Mouse (Mus musculus): Measurements from ENCODE around the gene Cacnb4. TPM values are rescaled to one million over a fixed set of nuclear protein-coding genes. Genes with fewer than 3 reads are reported as not detected.

Cacnb4 gene
- total RNA-seq, 2 experiments from 2014 or later = 0.15 to 0.20 TPM

- intact Hi-C loops (cut with DNase I) = no loop called here
- peak; percentile 57 to 68 for DNase-seq
These were observed 140.1 kb downstream of the Cacnb4 start for GRCm38 (mm10) chr2:52536511-52536910.

GRCm38 (mm10) chr2:52533696-52534095, 142.9 kb downstream of the Cacnb4 start:
- no peak for DNase-seq
- intact Hi-C loops (cut with DNase I) = no loop called here

- intact Hi-C loops (cut with DNase I) = no loop called here
These were observed 146.1 kb downstream of the Cacnb4 start for GRCm38 (mm10) chr2:52530521-52530920.

GRCm38 (mm10) chr2:52529245-52529644, 147.4 kb downstream of the Cacnb4 start:
- intact Hi-C loops (cut with DNase I) = no loop called here
- no peak for DNase-seq

More at GRCm38 (mm10) chr2:52530521-52530920, 146.1 kb downstream of the Cacnb4 start:
- no peak for DNase-seq

GRCm38 (mm10) chr2:52525876-52526592, 150.6 kb downstream of the Cacnb4 start:
- DNase-seq = no peak
- intact Hi-C loops (cut with DNase I) = no loop called here

- no peak for DNase-seq
- intact Hi-C loops (cut with DNase I) = no loop called here
These were observed 153.4 kb downstream of the Cacnb4 start for GRCm38 (mm10) chr2:52523056-52523715.

GRCm38 (mm10) chr2:52521012-52521411, 155.6 kb downstream of the Cacnb4 start:
- intact Hi-C loops (cut with DNase I) = no loop called here

GRCm38 (mm10) chr2:52518740-52519139, 157.9 kb downstream of the Cacnb4 start:
- no peak for DNase-seq
- intact Hi-C loops (cut with DNase I) = no loop called here

More at GRCm38 (mm10) chr2:52521012-52521411, 155.6 kb downstream of the Cacnb4 start:
- DNase-seq = no peak

- DNase-seq = no peak
- intact Hi-C loops (cut with DNase I) = no loop called here
These were observed 160.1 kb downstream of the Cacnb4 start for GRCm38 (mm10) chr2:52516534-52516933.

GRCm38 (mm10) chr2:52512865-52513388, 163.7 kb downstream of the Cacnb4 start:
- intact Hi-C loops (cut with DNase I) = no loop called here
- no peak for DNase-seq

GRCm38 (mm10) chr2:52512206-52512605, 164.4 kb downstream of the Cacnb4 start:
- no peak for DNase-seq
- intact Hi-C loops (cut with DNase I) = no loop called here

- intact Hi-C loops (cut with DNase I) = no loop called here
These were observed 164.8 kb downstream of the Cacnb4 start for GRCm38 (mm10) chr2:52511799-52512198.

GRCm38 (mm10) chr2:52509779-52510500, 166.7 kb downstream of the Cacnb4 start:
- DNase-seq = no peak
- intact Hi-C loops (cut with DNase I) = no loop called here

More at GRCm38 (mm10) chr2:52511799-52512198, 164.8 kb downstream of the Cacnb4 start:
- DNase-seq = no peak

- DNase-seq = no peak
These were observed 171.5 kb downstream of the Cacnb4 start for GRCm38 (mm10) chr2:52505164-52505563.

GRCm38 (mm10) chr2:52504762-52505161, 171.9 kb downstream of the Cacnb4 start:
- intact Hi-C loops (cut with DNase I) = no loop called here
- DNase-seq = no peak

More at GRCm38 (mm10) chr2:52505164-52505563, 171.5 kb downstream of the Cacnb4 start:
- intact Hi-C loops (cut with DNase I) = no loop called here

GRCm38 (mm10) chr2:52499849-52500262, 176.8 kb downstream of the Cacnb4 start:
- intact Hi-C loops (cut with DNase I) = loop anchor here (5.0 kb wide), 1 partner anchor 73 kb away; no protein-coding TSS in a partner anchor
- DNase-seq = no peak

GRCm38 (mm10) chr2:52499101-52499537, 177.5 kb downstream of the Cacnb4 start:
- intact Hi-C loops (cut with DNase I) = loop anchor here (5.0 kb wide), 1 partner anchor 72 kb away; no protein-coding TSS in a partner anchor

GRCm38 (mm10) chr2:52495097-52495694, 181.4 kb downstream of the Cacnb4 start:
- no peak for DNase-seq
- intact Hi-C loops (cut with DNase I) = loop anchor here (5.0 kb wide), 1 partner anchor 68 kb away; no protein-coding TSS in a partner anchor

More at GRCm38 (mm10) chr2:52499101-52499537, 177.5 kb downstream of the Cacnb4 start:
- no peak for DNase-seq

- intact Hi-C loops (cut with DNase I) = no loop called here
- no peak for DNase-seq
These were observed 182.4 kb downstream of the Cacnb4 start for GRCm38 (mm10) chr2:52494274-52494673.

GRCm38 (mm10) chr2:52492867-52493266, 183.8 kb downstream of the Cacnb4 start:
- DNase-seq = no peak
- intact Hi-C loops (cut with DNase I) = no loop called here
